Mouse (Mus musculus) layer of hippocampus, postnatal 10 days (tissue): ENCODE measurements around the gene Gm13287. TPM values are rescaled to one million over a fixed set of nuclear protein-coding genes. Genes with fewer than 3 reads are reported as not detected.

Experiments used
- total RNA-seq, 2 experiments: library from RNA; stranded (reverse); gene quantifications; 2 replicates each; pipeline ENCODE4 v1.2.3; 2021

The Gm13287 gene
- total RNA-seq, 2 experiments from 2014 or later = not detected

Other genes with a start within 250 kb of the Gm13287 start
- gene Ifna15, start 245.0 kb upstream of the Gm13287 start, total RNA-seq = not detected
- not detected for gene Ifna14, start 231.5 kb upstream of the Gm13287 start, total RNA-seq
- gene Ifna9, start 210.9 kb upstream of the Gm13287 start, total RNA-seq = not detected
- gene Ifna12, start 199.9 kb upstream of the Gm13287 start, total RNA-seq = not detected
- not detected for gene C87499, start 168.8 kb upstream of the Gm13287 start, total RNA-seq
- gene Ifna13, start 158.8 kb upstream of the Gm13287 start, total RNA-seq = not detected
- gene Ifna16, start 126.3 kb upstream of the Gm13287 start, total RNA-seq = not detected
- gene Ifna2, start 119.3 kb upstream of the Gm13287 start, total RNA-seq = not detected
- not detected for gene Ifnab, start 111.9 kb upstream of the Gm13287 start, total RNA-seq
- 1 to 10 TPM; 1.2 to 1.3 TPM for gene Gm26566, start 81.4 kb upstream of the Gm13287 start, total RNA-seq
- gene Klhl9, start 80.8 kb upstream of the Gm13287 start, total RNA-seq = 100 to 1,000 TPM; 102 to 104 TPM
- gene Gm13271, start 48.4 kb upstream of the Gm13287 start, total RNA-seq = not detected
- not detected for gene Gm13283, start 43.1 kb upstream of the Gm13287 start, total RNA-seq
- not detected for gene Gm13290, start 29.4 kb upstream of the Gm13287 start, total RNA-seq
- gene Gm13289, start 26.3 kb upstream of the Gm13287 start, total RNA-seq = not detected
- not detected for gene Gm13272, start 23.4 kb upstream of the Gm13287 start, total RNA-seq
- gene Ifnz, start 21.1 kb upstream of the Gm13287 start, total RNA-seq = not detected
- not detected for gene Gm13276, start 17.5 kb upstream of the Gm13287 start, total RNA-seq
- not detected for gene Gm13277, start 14.6 kb upstream of the Gm13287 start, total RNA-seq
- gene Gm13278, start 11.7 kb upstream of the Gm13287 start, total RNA-seq = not detected
- gene Gm13275, start 8.8 kb upstream of the Gm13287 start, total RNA-seq = not detected
- gene Gm13279, start 5.9 kb upstream of the Gm13287 start, total RNA-seq = not detected
- not detected for gene Gm13285, start 3.6 kb upstream of the Gm13287 start, total RNA-seq
- not detected for gene Gm13288, start 2.3 kb downstream of the Gm13287 start, total RNA-seq
- not detected for gene Ifna7, start 13.0 kb downstream of the Gm13287 start, total RNA-seq
- gene Ifna11, start 16.7 kb downstream of the Gm13287 start, total RNA-seq = not detected
- not detected for gene Ifna6, start 24.2 kb downstream of the Gm13287 start, total RNA-seq
- not detected for gene Ifna5, start 32.3 kb downstream of the Gm13287 start, total RNA-seq
- not detected for gene Ifna4, start 38.6 kb downstream of the Gm13287 start, total RNA-seq
- not detected for gene Ifna1, start 46.8 kb downstream of the Gm13287 start, total RNA-seq
- gene Ifne, start 76.9 kb downstream of the Gm13287 start, total RNA-seq = not detected